Mouse (Mus musculus): ENCODE measurements around the gene Nemp1.
"Not testable (repeated sequence)": the region's sequence is repeated elsewhere in the genome, so short reads cannot be mapped to it uniquely, and the experiment has no call there.

The Nemp1 gene

DNA sequence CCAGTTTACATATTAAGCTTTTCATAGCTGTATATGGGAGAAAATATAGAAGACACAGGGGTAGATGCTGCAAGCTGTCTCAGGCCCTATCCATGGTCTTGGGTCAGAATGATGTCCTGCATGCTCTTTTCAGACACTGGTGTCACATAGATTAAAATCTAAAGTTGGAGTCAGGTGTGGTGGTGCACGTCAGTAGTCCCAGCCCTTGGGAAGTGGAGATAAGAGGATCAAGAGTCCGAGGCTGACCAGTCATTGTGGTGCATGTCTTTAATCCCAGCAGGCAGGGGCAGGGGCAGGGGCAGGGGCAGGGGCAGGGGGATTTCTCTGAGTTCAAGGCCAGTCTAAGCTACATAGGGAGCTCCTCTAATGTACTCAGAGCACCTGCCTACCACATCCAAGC is 20.9 kb upstream of the Nemp1 start:
- no peak for DNase-seq (ENCODE audit: low spot score in 2 of 2)

DNA sequence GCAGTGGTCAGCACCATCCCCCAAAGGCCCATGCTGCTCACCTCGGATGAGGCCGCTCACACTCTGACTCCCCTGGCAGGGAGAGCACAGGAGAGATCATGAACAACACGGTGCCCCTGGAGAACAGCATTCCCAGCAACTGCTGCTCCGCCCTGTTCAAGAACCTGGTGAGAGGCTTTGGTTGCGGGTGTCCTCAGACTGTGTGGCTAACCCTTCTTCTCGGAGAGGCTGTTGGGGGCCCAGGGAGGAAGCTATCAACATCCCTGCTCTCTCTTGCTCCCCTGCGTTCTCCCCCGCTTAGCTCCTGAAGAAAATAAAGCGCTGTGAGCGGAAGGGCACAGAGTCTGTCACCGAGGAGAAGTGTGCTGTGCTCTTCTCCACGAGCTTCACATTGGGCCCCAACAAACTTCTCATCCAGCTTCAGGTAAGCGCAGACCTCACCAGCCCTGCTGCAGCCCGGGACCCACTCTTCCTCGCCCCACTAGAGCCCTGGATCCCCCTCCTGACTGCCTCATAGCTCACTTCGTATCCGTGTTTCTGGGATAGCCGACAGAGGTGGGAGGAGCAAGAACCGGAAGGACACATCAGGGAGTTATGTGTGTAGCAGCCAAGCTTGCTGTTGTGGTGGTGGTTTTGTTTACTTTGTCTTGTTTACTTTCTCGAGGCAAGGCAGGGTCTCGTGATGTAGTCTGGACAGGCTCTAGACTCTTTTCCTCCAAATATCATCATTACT is 13.6 kb upstream of the Nemp1 start:
- no peak for DNase-seq (ENCODE audit: low spot score in 2 of 2)

DNA sequence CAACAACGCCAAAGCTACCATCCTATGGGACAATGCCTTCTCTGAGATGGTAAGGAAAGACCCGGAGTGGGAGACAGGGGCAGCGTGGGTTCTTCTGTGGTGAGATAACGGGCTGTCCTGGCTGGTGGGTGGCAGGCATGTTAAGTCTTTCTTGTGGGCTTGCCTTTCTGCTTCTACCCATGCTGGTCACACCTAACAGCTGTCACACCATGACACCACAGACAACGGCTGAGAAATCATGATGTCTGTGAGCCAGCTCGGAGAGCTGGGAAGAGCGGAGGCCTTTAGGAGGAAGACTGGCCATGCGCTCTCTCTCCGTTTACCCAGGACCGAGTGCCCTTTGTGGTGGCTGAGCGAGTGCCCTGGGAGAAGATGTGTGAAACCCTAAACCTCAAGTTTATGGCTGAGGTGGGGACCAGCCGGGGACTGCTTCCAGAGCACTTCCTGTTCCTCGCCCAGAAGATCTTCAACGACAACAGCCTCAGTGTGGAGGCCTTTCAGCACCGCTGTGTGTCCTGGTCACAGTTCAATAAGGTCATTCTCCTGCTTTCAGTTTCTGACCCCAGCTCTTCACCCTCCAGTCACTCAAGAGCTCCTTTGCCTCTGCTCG is 11.6 kb upstream of the Nemp1 start:
- DNase-seq (ENCODE audit: low spot score in 2 of 2): no peak

- not testable (repeated sequence) for DNase-seq (ENCODE audit: low spot score in 2 of 2)
These were observed 9.1 kb upstream of the Nemp1 start for GRCm38 (mm10) chr10:127657617-127658016.

DNA sequence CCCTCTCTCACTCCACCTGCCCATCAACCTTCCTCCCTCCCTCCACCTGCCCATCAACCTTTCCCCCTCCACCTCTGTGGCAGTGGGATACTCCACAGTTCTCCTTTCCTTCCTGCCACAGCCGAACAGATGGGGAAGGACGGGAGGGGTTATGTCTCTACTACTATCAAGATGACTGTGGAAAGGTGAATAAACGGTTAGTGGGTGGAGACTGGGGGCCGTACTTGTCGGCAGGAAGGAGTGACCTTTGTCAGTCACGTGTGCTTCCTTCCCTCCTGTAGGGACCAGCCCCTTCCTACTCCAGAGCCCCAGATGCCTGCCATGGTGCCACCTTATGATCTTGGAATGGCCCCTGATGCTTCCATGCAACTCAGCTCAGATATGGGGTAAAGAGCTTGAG is 8.6 kb upstream of the Nemp1 start:
- DNase-seq (ENCODE audit: low spot score in 2 of 2): no peak

DNA sequence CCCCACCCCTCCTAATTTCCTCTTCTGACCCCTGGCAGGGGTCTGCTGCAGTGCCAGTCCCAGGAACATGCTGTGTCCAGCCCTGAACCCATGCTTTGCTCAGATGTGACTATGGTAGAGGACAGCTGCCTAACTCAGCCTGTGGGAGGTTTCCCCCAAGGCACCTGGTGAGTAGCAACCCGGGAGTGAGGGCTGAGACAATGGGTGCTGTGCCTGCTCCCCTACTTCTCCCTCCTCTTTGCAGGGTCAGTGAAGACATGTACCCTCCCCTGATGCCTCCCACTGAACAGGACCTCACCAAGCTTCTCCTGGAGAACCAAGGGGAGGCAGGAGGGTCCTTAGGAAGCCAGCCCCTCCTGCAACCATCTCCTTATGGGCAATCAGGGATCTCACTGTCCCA is 7.2 kb upstream of the Nemp1 start:
- DNase-seq (ENCODE audit: low spot score in 2 of 2): no peak

DNA sequence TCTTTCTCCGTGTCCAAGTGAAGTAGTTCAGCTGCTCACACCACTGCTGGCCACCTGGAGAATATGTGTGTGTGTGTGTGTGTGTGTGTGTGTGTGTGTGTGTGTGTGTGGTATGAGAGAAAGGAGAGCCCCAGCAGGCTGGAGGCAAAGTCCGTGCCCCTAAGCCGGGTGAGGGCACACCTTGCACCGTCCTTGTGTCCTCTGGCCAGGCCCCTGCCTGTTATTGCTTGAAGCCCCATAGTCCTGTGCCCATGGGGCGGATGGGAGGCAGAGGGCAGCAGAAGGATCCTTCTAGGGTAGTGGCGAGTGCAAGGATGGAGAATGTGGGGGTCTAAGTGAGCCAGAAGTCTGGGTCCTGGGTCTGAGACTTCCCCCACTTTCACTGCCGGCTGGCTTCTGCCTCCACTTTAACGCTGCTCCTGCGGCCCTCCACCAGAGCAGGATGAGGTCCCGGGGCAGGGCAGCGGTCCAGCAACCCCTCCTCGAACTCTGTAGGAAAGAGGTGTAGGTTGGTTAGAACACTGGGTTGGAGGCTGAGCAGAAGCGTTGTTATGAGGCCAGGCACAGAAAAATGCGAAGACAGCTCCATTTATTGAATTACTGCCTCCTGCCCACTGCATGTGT is 5.3 kb upstream of the Nemp1 start:
- no peak for DNase-seq (ENCODE audit: low spot score in 2 of 2)

DNA sequence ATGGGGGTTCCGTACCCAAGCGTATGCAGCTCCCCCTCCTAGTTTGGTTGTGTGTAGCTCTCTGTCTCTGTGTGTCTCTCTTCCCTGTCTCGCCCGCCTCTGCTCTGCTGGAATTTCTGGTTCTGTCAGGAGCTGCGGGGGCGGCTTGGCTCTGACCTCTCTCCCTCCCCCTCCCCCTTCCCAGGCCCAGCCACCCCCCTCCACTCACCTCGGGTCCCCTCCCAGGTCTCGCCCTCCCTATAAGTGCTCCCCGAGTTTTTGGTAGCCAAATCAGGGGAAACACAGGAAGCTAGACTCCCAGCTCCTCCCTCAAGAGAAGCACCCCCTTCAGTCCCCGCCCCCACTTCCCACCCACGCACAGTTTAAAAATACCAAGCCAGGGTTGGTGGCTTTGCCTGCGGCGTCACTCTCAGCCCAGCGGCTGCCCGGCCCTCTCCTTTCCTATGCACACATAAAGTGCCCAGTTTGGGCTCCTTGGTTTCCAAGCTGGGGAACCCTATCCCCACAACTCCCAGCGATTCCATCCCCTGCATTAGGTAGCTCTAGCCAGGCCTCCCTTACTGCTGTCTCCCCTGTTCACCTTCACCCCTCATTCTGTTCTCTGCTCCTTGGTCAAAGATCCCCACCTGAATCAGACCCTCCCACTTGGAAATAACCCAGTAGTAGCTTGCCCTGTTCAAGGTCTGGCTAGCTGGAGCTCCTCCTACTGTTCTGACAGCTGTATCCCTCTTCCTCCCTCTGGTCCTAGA is 4.6 kb upstream of the Nemp1 start:
- DNase-seq (ENCODE audit: low spot score in 2 of 2): peak; percentile 75 to 78

- no peak for DNase-seq (ENCODE audit: low spot score in 2 of 2)
These were observed 3.9 kb upstream of the Nemp1 start for GRCm38 (mm10) chr10:127662666-127663253.

- DNase-seq (ENCODE audit: low spot score in 2 of 2): no peak
These were observed 3.1 kb upstream of the Nemp1 start for GRCm38 (mm10) chr10:127663590-127663989.

DNA sequence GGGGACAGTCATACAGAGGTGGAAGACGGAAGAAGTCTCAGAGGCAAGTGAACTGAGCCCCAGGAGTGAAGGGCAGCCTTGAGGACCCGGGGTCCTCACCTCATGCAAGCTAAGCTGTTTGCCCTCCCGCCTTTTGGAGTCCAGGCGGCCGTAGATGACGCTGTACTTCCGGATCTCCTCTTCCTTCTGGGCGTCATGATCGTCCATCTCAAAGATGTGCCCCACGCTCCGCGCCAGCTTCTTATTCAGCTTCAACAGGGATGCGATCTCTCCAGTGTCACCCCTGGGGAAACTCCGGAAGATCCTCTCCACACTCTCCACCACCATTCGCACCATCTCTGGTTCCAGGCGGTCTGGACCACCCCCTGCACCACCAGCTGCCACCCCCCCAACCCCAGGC is 2.5 kb upstream of the Nemp1 start:
- no peak for DNase-seq (ENCODE audit: low spot score in 2 of 2)

GRCm38 (mm10) chr10:127664891-127665290 is 1.8 kb upstream of the Nemp1 start:
- no peak for DNase-seq (ENCODE audit: low spot score in 2 of 2)

- no peak for DNase-seq (ENCODE audit: low spot score in 2 of 2)
These were observed 1.1 kb upstream of the Nemp1 start for GRCm38 (mm10) chr10:127665366-127666181.

- peak; percentile 93 to 94 for DNase-seq (ENCODE audit: low spot score in 2 of 2)
These were observed 780 bp downstream of the Nemp1 start for GRCm38 (mm10) chr10:127667269-127668092.

GRCm38 (mm10) chr10:127668093-127669050 is 1.7 kb downstream of the Nemp1 start, which contains the start of gene Nab2:
Nab2 (minus strand) TSS chr10:127668568.
- DNase-seq (ENCODE audit: low spot score in 2 of 2): peak; percentile 85 to 86

GRCm38 (mm10) chr10:127669170-127669569 is 2.5 kb downstream of the Nemp1 start:
- DNase-seq (ENCODE audit: low spot score in 2 of 2): no peak

DNA sequence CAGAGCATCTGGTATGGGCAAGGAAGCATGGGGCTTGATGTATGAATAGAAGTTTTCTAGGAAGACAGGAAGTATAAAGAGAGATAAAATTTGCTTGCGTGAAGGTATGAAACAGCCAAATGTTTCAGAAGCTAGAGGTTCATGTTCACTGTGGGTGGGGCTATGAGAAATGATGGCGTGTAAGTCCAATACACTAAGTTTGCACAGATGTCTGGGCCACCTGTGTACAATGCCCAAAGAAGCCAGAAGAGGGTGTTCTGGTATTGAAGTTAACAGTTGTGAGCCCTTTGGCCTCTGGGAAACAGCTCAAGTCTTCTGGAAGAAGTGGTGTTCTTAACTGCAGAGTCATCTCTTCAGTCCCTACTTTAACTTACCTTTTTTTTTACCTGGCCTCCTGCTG is 3.5 kb downstream of the Nemp1 start:
- DNase-seq (ENCODE audit: low spot score in 2 of 2): no peak

DNA sequence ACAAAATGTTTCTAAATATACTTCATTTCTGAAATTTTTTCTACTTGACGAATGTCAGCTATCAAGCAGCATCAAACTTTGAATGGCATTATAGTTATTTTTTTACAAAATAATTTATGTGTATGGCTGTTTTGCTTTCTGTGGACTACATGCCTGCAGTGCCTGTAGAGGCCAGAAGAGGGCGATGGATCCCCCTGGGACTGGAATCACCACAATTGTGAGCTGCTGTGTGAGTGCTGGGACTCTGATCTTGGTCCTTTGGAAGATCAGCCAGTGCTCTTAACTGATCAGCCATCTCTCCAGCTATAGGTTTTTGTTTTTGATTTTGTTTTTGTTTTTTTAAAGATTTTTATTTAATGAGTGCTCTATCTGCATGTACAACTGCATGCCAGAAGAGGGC is 4.6 kb downstream of the Nemp1 start:
- DNase-seq (ENCODE audit: low spot score in 2 of 2): no peak

- no peak for DNase-seq (ENCODE audit: low spot score in 2 of 2)
These were observed 7.5 kb downstream of the Nemp1 start for GRCm38 (mm10) chr10:127674046-127674655.

Data from heart, adult 9 months (tissue).